Mouse (Mus musculus) CH12.LX (cell line): ENCODE results near the gene Sipa1. TPM values are rescaled to one million over a fixed set of nuclear protein-coding genes. Genes with fewer than 3 reads are reported as not detected.

Experiments
- DNase-seq: peaks from one replicate; pipeline ENCODE4 v3.0.0-alpha.2; 2013; ENCODE audit errors: extremely low read depth
- H3K27ac ChIP-seq: 2 replicates; pipeline ENCODE4 v1.5.1; 2012; ENCODE audit warnings: low read depth, mild to moderate bottlenecking, control low read depth, moderate library complexity; ENCODE audit not compliant: insufficient read depth
- H3K27me3 ChIP-seq: replicated peaks from 2 replicates; pipeline ENCODE3; 2012; ENCODE audit warnings: inconsistent platforms
- H3K36me3 ChIP-seq, 2 experiments: replicated peaks in 1 of 2; 2 replicates each; pipeline versions ENCODE3 to v1.6.1; 2012; ENCODE audit warnings: inconsistent platforms in 1 of 2, low read length in 1 of 2, mild to moderate bottlenecking in 1 of 2, mixed read lengths in 1 of 2, moderate library complexity in 1 of 2; ENCODE audit not compliant: control insufficient read depth in 1 of 2, insufficient read depth in 1 of 2
- H3K4me1 ChIP-seq, 2 experiments: 2 replicates each; pipeline ENCODE4 v1.6.1; 2012; ENCODE audit warnings: inconsistent platforms in 1 of 2, moderate library complexity in 1 of 2; ENCODE audit not compliant: insufficient read depth in 2 of 2, control insufficient read depth in 1 of 2
- H3K4me2 ChIP-seq: 2 replicates; pipeline ENCODE4 v1.6.1; 2012; ENCODE audit warnings: low read depth, mild to moderate bottlenecking, control low read depth; ENCODE audit not compliant: poor library complexity, insufficient read depth, severe bottlenecking
- H3K4me3 ChIP-seq, 3 experiments: fragments of 150-350 bp in 1 of 3; sonication (generic) in 1 of 3; replicated peaks in 1 of 3; 2 replicates each; pipeline versions ENCODE3 to v1.5.1; 2011 to 2012; ENCODE audit warnings: low read depth in 2 of 3, low read length in 2 of 3, mild to moderate bottlenecking in 2 of 3, moderate library complexity in 2 of 3, control low read depth in 1 of 3, improper control_type of control experiment in 1 of 3, inconsistent platforms in 1 of 3, mixed read lengths in 1 of 3; ENCODE audit not compliant: poor library complexity in 1 of 3
- H3K79me2 ChIP-seq: replicated peaks from 2 replicates; pipeline ENCODE4 v1.6.1; 2012; ENCODE audit warnings: mild to moderate bottlenecking, moderate library complexity; ENCODE audit not compliant: control insufficient read depth, poor library complexity, insufficient read depth, severe bottlenecking; ENCODE audit errors: extremely low read depth
- H3K9ac ChIP-seq: 2 replicates; pipeline ENCODE4 v1.6.1; 2012; ENCODE audit warnings: low read depth, mild to moderate bottlenecking, control low read depth, moderate library complexity; ENCODE audit not compliant: insufficient read depth
- H3K9me3 ChIP-seq: replicated peaks from 2 replicates; pipeline ENCODE3; 2012; ENCODE audit warnings: low read length, inconsistent platforms, mixed read lengths
- CTCF ChIP-seq, 2 experiments: IDR thresholded peaks in 1 of 2; conservative IDR thresholded peaks in 1 of 2; 2 replicates each; pipeline ENCODE4 v1.5.1; 2011 to 2012; ENCODE audit warnings: low read depth in 2 of 2, low read length in 2 of 2, improper control_type of control experiment in 1 of 2, inconsistent platforms in 1 of 2, mild to moderate bottlenecking in 1 of 2, moderate library complexity in 1 of 2
- E2F4 ChIP-seq: IDR thresholded peaks from 2 replicates; pipeline ENCODE4 v1.6.1; 2011; ENCODE audit warnings: low read depth, low read length, improper control_type of control experiment; ENCODE audit not compliant: insufficient replicate concordance
- EP300 ChIP-seq: IDR thresholded peaks from 2 replicates; pipeline ENCODE4 v1.6.1; 2011; ENCODE audit warnings: low read length, improper control_type of control experiment
- HCFC1 ChIP-seq: IDR thresholded peaks from 2 replicates; pipeline ENCODE4 v1.6.1; 2012; ENCODE audit warnings: low read depth, mild to moderate bottlenecking, inconsistent platforms, low read length, improper control_type of control experiment
- IRF4 ChIP-seq: IDR thresholded peaks from 2 replicates; pipeline ENCODE4 v1.6.1; 2014; ENCODE audit warnings: low read depth, mild to moderate bottlenecking, inconsistent platforms, low read length, improper control_type of control experiment
- KAT2A ChIP-seq: IDR thresholded peaks from 2 replicates; pipeline ENCODE4 v1.6.1; 2012; ENCODE audit warnings: low read length, improper control_type of control experiment, inconsistent platforms; ENCODE audit not compliant: insufficient replicate concordance
- MAZ ChIP-seq: IDR thresholded peaks from 2 replicates; pipeline ENCODE4 v1.6.1; 2012; ENCODE audit warnings: low read depth, mild to moderate bottlenecking, inconsistent platforms, low read length, improper control_type of control experiment, moderate library complexity
- MEF2A ChIP-seq: IDR thresholded peaks from 2 replicates; pipeline ENCODE4 v1.6.1; 2014; ENCODE audit warnings: low read depth, mild to moderate bottlenecking, inconsistent platforms, low read length, improper control_type of control experiment, borderline replicate concordance
- MXI1 ChIP-seq: IDR thresholded peaks from 2 replicates; pipeline ENCODE4 v1.6.1; 2011; ENCODE audit warnings: mild to moderate bottlenecking, low read depth, low read length, improper control_type of control experiment
- MYC ChIP-seq: IDR thresholded peaks from 2 replicates; pipeline ENCODE4 v1.6.1; 2011; ENCODE audit warnings: low read depth, mild to moderate bottlenecking, improper control_type of control experiment, low read length
- NELFE ChIP-seq: IDR thresholded peaks from 2 replicates; pipeline ENCODE4 v1.6.1; 2011; ENCODE audit warnings: low read depth, low read length, improper control_type of control experiment
- NRF1 ChIP-seq: IDR thresholded peaks from 2 replicates; pipeline ENCODE4 v1.6.1; 2014; ENCODE audit warnings: low read depth, mild to moderate bottlenecking, inconsistent platforms, low read length, improper control_type of control experiment, moderate library complexity
- PAX5 ChIP-seq: IDR thresholded peaks from 2 replicates; pipeline ENCODE4 v1.6.1; 2012; ENCODE audit warnings: low read length, inconsistent platforms, mixed read lengths
- POLR2A ChIP-seq: IDR thresholded peaks from 2 replicates; pipeline ENCODE4 v1.6.1; 2011; ENCODE audit warnings: low read depth, mild to moderate bottlenecking, improper control_type of control experiment, low read length
- RAD21 ChIP-seq: IDR thresholded peaks from 2 replicates; pipeline ENCODE4 v1.6.1; 2011; ENCODE audit warnings: low read depth, mild to moderate bottlenecking, low read length, improper control_type of control experiment, moderate library complexity
- SIN3A ChIP-seq: IDR thresholded peaks from 2 replicates; pipeline ENCODE4 v1.6.1; 2012; ENCODE audit warnings: low read length, improper control_type of control experiment, inconsistent platforms
- SMC3 ChIP-seq: IDR thresholded peaks from 2 replicates; pipeline ENCODE4 v1.6.1; 2011; ENCODE audit warnings: low read depth, low read length, improper control_type of control experiment
- UBTF ChIP-seq: IDR thresholded peaks from 2 replicates; pipeline ENCODE4 v1.6.1; 2012; ENCODE audit warnings: low read depth, mild to moderate bottlenecking, inconsistent platforms, low read length, improper control_type of control experiment, moderate library complexity
- USF2 ChIP-seq: conservative IDR thresholded peaks from 2 replicates; pipeline ENCODE4 v1.6.1; 2011; ENCODE audit warnings: low read depth, low read length, improper control_type of control experiment
- ZC3H11A ChIP-seq: IDR thresholded peaks from 2 replicates; pipeline ENCODE4 v1.6.1; 2012; ENCODE audit warnings: low read depth, mild to moderate bottlenecking, inconsistent platforms, low read length, improper control_type of control experiment
- ZKSCAN1 ChIP-seq: IDR thresholded peaks from 2 replicates; pipeline ENCODE4 v1.6.1; 2012; ENCODE audit warnings: low read depth, inconsistent platforms, low read length, improper control_type of control experiment, borderline replicate concordance
- ZNF384 ChIP-seq: IDR thresholded peaks from 2 replicates; pipeline ENCODE4 v1.6.1; 2012; ENCODE audit warnings: low read depth, low read length, improper control_type of control experiment, inconsistent platforms
- dilution Hi-C: fragments of 300-500 bp; cut with MboI; formaldehyde crosslinking; loops from 2 replicates; pipeline ENCODE4 v1.14.3; 2020; ENCODE audit warnings: low sequenced_read_pairs; ENCODE audit not compliant: extremely low pct_unique_long_range_greater_than_20kb, extremely low pct_ligation_motif_present
- in situ Hi-C: fragments of 300-500 bp; cut with MboI; formaldehyde crosslinking; loops from 3 replicates; pipeline ENCODE4 v1.14.3; 2019; ENCODE audit warnings: low sequenced_read_pairs, low pct_ligation_motif_present, low pct_unique_long_range_greater_than_20kb, mixed read lengths
- polyA plus RNA-seq: library from polyadenylated mRNA; unstranded; fragments of >175 nt; gene quantifications from 2 replicates; pipeline ENCODE4 v1.2.1, GENCODE M21; 2012; ENCODE audit warnings: low read depth; ENCODE audit not compliant: insufficient read length
- total RNA-seq, 2 experiments: library from RNA; depleted of rRNA; stranded (reverse); fragments of 300-350 nt in 1 of 2; fragments of >200 nt in 1 of 2; gene quantifications; 2 replicates each; pipeline ENCODE4 v1.2.3; 2012 to 2014

Sipa1 gene
- total and polyA plus RNA-seq, 3 experiments, result 17.6 to 54.6 (median 51.1) TPM

DNA sequence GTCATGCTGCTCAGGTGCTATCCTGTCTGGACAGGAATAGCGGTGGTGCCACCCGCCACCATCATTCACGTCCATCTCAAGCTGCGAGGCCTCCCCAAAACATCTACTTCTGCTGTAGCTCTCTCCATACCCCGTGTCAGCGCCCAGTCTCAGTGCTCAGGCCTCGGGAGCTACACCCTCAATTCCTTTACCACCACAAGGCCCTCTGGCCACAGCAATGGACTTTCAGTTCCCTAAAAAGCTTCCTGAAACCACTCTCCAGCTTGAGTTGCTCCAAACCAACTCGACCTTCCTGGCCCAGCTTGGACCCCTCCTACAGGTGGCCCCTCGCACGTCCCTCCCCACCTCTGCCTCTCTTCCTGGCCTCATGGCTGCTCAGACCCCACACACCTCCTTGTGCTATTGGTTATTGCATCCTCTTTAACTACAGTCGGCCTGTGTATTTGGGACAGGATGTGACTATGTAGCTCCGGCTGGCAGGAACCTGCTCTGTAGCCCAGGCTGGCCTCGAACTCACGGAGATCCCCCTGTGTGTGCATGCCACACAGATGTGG is 48.5 kb upstream of the Sipa1 start:
- TF ChIP-seq MYC (0 out of 2 replicates have a peak, but pooled peaks have one; percentile 20), IRF4 (peak; percentile 94), EP300 (peak; percentile 84), KAT2A (0 out of 2 replicates have a peak, but pooled peaks have one; percentile 21), MAZ (0 out of 2 replicates have a peak, but pooled peaks have one; percentile 31), MXI1 (no peak), MEF2A (peak; percentile 28; the same call in 1 of the 2 replicates), SIN3A (peak; percentile 50; the same call in 1 of the 2 replicates), ZKSCAN1 (no peak), UBTF (no peak)
- in situ Hi-C loops, result no loop called here

DNA sequence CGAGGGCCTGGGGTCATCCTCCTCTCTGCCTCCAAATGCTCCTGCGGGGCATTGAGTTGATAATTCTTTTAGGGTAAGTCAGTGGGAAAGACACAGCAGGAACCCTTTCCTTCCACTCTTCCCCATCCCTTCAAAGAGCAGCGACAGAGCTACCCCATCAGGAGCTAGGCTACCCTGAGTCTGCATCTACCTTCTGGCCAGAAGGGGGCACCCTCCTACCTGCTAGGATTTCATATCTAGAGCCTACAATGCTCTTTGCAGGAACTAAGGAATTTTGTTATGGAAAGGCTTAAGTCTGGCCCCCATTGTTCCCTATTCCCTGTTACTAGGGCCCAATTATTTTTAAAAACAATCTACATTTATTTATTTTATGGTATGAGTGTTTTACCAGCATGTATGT is 47.7 kb upstream of the Sipa1 start:
- in situ Hi-C loops, result no loop called here
- no peaks in the 10 kb centered on the region for H3K27me3 ChIP-seq
- H3K36me3 ChIP-seq, result peaks cover 46 to 91% of the 10 kb centered on the region in 2 experiments
- TF ChIP-seq HCFC1 (no peak), ZC3H11A (no peak), PAX5 (no peak), E2F4 (no peak), MYC (no peak), ZNF384 (no peak), SMC3 (peak; percentile 78), UBTF (no peak), MAZ (no peak), NRF1 (no peak), USF2 (no peak), NELFE (no peak), RAD21 (peak; percentile 76), POLR2A (no peak), MEF2A (no peak), KAT2A (no peak), CTCF (conservative IDR thresholded peaks at IDR 0.05 in 1 of 2, IDR thresholded peaks at IDR 0.05 in 1 of 2; ENCODE audit: low read depth in 2 of 2, low read length in 2 of 2) (peak; percentile 54 to 84)
- TF ChIP-seq, all 38 proteins: peak for 3
- H3K27ac ChIP-seq, result no peak overlapping the region
- H3K79me2 ChIP-seq, result no peaks in the 10 kb centered on the region
- H3K4me2 ChIP-seq, result no peak overlapping the region
- no peak for DNase-seq
- dilution Hi-C loops, result no loop called here
- no peak overlapping the region for H3K4me3 ChIP-seq
- H3K9me3 ChIP-seq, result no peaks in the 10 kb centered on the region
- H3K4me1 ChIP-seq, result peaks cover 21 to 46% of the 10 kb centered on the region in 2 experiments
- no peak overlapping the region for H3K9ac ChIP-seq

More for the DNA sequence above, 48.5 kb upstream of the Sipa1 start:
- H3K4me1 ChIP-seq, result peaks cover 21 to 46% of the 10 kb centered on the region in 2 experiments
- H3K27ac ChIP-seq, result peak overlapping the region; percentile 57
- no peak overlapping the region for H3K9ac ChIP-seq
- dilution Hi-C loops, result no loop called here
- H3K4me2 ChIP-seq, result no peak overlapping the region
- peaks cover 47 to 91% of the 10 kb centered on the region in 2 experiments for H3K36me3 ChIP-seq
- no peaks in the 10 kb centered on the region for H3K9me3 ChIP-seq
- H3K4me3 ChIP-seq, result no peak overlapping the region
- no peak for DNase-seq
- H3K27me3 ChIP-seq, result no peaks in the 10 kb centered on the region
- H3K79me2 ChIP-seq, result no peaks in the 10 kb centered on the region
